Mouse (Mus musculus) WW6 (cell line): Measurements from ENCODE around the gene Ptgds.
A peak's percentile ranks its signal among the peaks of the same experiment; 100 is the strongest.

Source experiments
- DNase-seq: peaks from one replicate; pipeline ENCODE4 v3.0.0-alpha.2; 2013; ENCODE audit warnings: low read depth, low spot score

The Ptgds gene

GRCm38 (mm10) chr2:25450853-25451647 lies 18.8 kb downstream of the Ptgds start:
- no peak for DNase-seq

GRCm38 (mm10) chr2:25442682-25443081 lies 27.2 kb downstream of the Ptgds start:
- DNase-seq = no peak

- DNase-seq = no peak
Measured at GRCm38 (mm10) chr2:25441067-25441466, 28.8 kb downstream of the Ptgds start.

GRCm38 (mm10) chr2:25436286-25436820 lies 33.5 kb downstream of the Ptgds start:
- DNase-seq = no peak

- DNase-seq = no peak
Measured at GRCm38 (mm10) chr2:25434292-25434691, 35.6 kb downstream of the Ptgds start.

- no peak for DNase-seq
Measured at GRCm38 (mm10) chr2:25433101-25433500, 36.7 kb downstream of the Ptgds start.

GRCm38 (mm10) chr2:25432326-25433098 lies 37.3 kb downstream of the Ptgds start:
- no peak for DNase-seq

- no peak for DNase-seq
Measured at GRCm38 (mm10) chr2:25431308-25431855, 38.5 kb downstream of the Ptgds start.

GRCm38 (mm10) chr2:25430395-25431233 lies 39.2 kb downstream of the Ptgds start:
- DNase-seq = no peak

GRCm38 (mm10) chr2:25429435-25430180 lies 40.2 kb downstream of the Ptgds start:
- no peak for DNase-seq

GRCm38 (mm10) chr2:25428442-25429236 lies 41.2 kb downstream of the Ptgds start, which contains the start of gene Abca2:
Abca2 (plus strand) TSS chr2:25428703.
- DNase-seq = peak; percentile 77

GRCm38 (mm10) chr2:25427256-25427655 lies 42.6 kb downstream of the Ptgds start:
- no peak for DNase-seq

- peak; percentile 49 for DNase-seq
Measured at GRCm38 (mm10) chr2:25426721-25427191, 43.1 kb downstream of the Ptgds start.

GRCm38 (mm10) chr2:25425481-25425880 lies 44.4 kb downstream of the Ptgds start:
- no peak for DNase-seq

GRCm38 (mm10) chr2:25423626-25424025 lies 46.2 kb downstream of the Ptgds start:
- DNase-seq = no peak

GRCm38 (mm10) chr2:25422587-25423410 lies 47.0 kb downstream of the Ptgds start, which contains the start of gene Fut7:
Fut7 (plus strand) TSS chr2:25423267.
- DNase-seq = no peak

- peak; percentile 59 for DNase-seq
Measured at GRCm38 (mm10) chr2:25421896-25422295, 48.0 kb downstream of the Ptgds start.

- DNase-seq = no peak
Measured at GRCm38 (mm10) chr2:25417426-25417825, 52.4 kb downstream of the Ptgds start.
